Mouse (Mus musculus) heart, postnatal 0 days (tissue): ENCODE data around the gene Cald1. TPM values are rescaled to one million over a fixed set of nuclear protein-coding genes. Genes with fewer than 3 reads are reported as not detected.

Source experiments
- ATAC-seq: fragments of 200-750 bp; cut with Nextera tagmentation; 2 replicates; pipeline ENCODE4 v1.8.0; 2017; ENCODE audit warnings: low read depth, moderate number of reproducible peaks, moderate library complexity; ENCODE audit not compliant: insufficient read depth
- DNase-seq: peaks from one replicate; pipeline ENCODE4 v3.0.0-alpha.2; 2016; ENCODE audit warnings: low spot score
- H3K27ac ChIP-seq: fragments of 300-500 bp; sonication (generic); 2 replicates; pipeline ENCODE4 v1.5.1; 2014; ENCODE audit warnings: low read depth, mild to moderate bottlenecking
- H3K27me3 ChIP-seq: fragments of 300-500 bp; sonication (generic); 2 replicates; pipeline ENCODE4 v1.6.1; 2014; ENCODE audit warnings: low read length, mixed read lengths; ENCODE audit not compliant: control insufficient read depth, insufficient read depth
- H3K36me3 ChIP-seq: fragments of 300-500 bp; sonication (generic); replicated peaks from 2 replicates; pipeline ENCODE4 v1.6.1; 2014; ENCODE audit warnings: low read length, mixed read lengths; ENCODE audit not compliant: control insufficient read depth, insufficient read depth
- H3K4me1 ChIP-seq: fragments of 300-500 bp; sonication (generic); 2 replicates; pipeline ENCODE4 v1.6.1; 2014; ENCODE audit warnings: antibody characterized with exemption; ENCODE audit not compliant: control insufficient read depth, insufficient read depth
- H3K4me2 ChIP-seq: fragments of 300-500 bp; sonication (generic); 2 replicates; pipeline ENCODE4 v1.6.1; 2014; ENCODE audit warnings: low read depth, mild to moderate bottlenecking, low read length, moderate library complexity
- H3K4me3 ChIP-seq: fragments of 300-500 bp; sonication (generic); 2 replicates; pipeline ENCODE4 v1.5.1; 2014; ENCODE audit warnings: low read depth, low read length
- H3K9ac ChIP-seq: fragments of 300-500 bp; sonication (generic); replicated peaks from 2 replicates; pipeline ENCODE4 v1.6.1; 2014; ENCODE audit warnings: low read depth, low read length, mixed read lengths
- H3K9me3 ChIP-seq: fragments of 300-500 bp; sonication (generic); replicated peaks from 2 replicates; pipeline ENCODE4 v1.6.1; 2016; ENCODE audit warnings: low read length; ENCODE audit not compliant: control insufficient read depth
- CTCF ChIP-seq: IDR thresholded peaks from 2 replicates; pipeline ENCODE4 v1.5.1; 2016; ENCODE audit warnings: antibody characterized with exemption, control low read depth, low read depth
- EP300 ChIP-seq: IDR thresholded peaks from 2 replicates; pipeline ENCODE4 v1.6.1; 2016; ENCODE audit warnings: antibody characterized with exemption, low read depth
- WGBS: fragments of 180-500 bp; shearing (Covaris S2); extraction: QIAGEN DNeasy Blood & Tissue Kit; methylation state at CpG from one replicate; pipeline ENCODE4 v1.1.7; 2014; 5-methylcytosine and 5-hydroxymethylcytosine counted together
- polyA plus RNA-seq: library from polyadenylated mRNA; unstranded; fragments of >200 nt; fragmentation: Nextera tagmentation; extraction: Ambion mirVana; gene quantifications from 2 replicates; pipeline ENCODE4 v1.2.1, GENCODE M21; 2015
- total RNA-seq: library from RNA; depleted of rRNA; stranded (reverse); fragments of >200 nt; gene quantifications from 2 replicates; pipeline ENCODE4 v1.2.3, GENCODE M21; 2014; ENCODE audit warnings: low replicate concordance

The Cald1 gene
- total and polyA plus RNA-seq, 2 experiments from 2014 or later = 56.6 to 105 TPM

DNA sequence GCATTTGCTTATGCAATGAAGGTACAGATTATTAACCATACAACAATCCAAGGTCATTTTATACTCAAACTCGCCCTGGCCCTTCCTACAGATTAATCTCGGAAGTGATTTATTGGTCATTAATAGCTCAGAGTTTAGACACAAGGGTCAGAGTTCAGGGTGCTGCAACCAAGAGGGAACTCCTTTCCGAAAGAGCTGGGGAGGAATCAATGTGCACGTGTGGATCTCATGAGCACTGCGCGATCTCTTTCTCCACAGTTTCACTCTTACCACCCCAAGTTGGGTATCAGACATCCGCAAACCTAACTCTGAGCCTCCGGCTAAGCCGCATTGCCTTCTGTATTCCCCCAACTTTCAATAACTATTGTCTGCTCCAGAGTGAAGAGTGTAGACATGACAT, 41.9 kb downstream of the Cald1 start:
- TF ChIP-seq CTCF (no peak), EP300 (no peak)
- peaks cover 28% of the 10 kb centered on the region for H3K4me1 ChIP-seq
- H3K36me3 ChIP-seq = no peaks in the 10 kb centered on the region
- 90% methylated on average over 9 of the region's 9 CpGs for WGBS
- no peak overlapping the region for H3K4me3 ChIP-seq
- H3K27me3 ChIP-seq = no peaks in the 10 kb centered on the region
- no peaks in the 10 kb centered on the region for H3K9me3 ChIP-seq
- H3K4me2 ChIP-seq = no peak overlapping the region
- H3K27ac ChIP-seq = no peak overlapping the region
- ATAC-seq (no peak), DNase-seq (no peak)
- no peak overlapping the region for H3K9ac ChIP-seq

DNA sequence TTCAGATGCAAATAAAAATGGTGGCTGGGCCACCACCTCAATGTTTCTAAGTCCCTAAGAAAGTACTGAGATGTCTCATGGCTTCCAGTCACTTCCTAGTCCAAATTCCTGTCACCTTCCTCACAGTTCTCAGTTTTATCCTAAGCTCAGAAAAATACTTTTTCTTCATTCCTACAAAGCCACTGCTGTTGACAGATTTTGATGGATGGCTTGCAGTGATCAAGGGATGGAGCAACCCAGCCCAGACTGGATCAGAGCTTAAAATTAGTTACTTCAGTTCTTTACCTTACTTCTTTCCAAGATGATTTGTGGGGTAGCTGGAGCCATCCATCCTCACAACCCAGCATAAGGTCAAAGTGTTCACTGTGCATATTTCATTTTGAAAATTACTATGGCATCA, 42.8 kb downstream of the Cald1 start:
- no peaks in the 10 kb centered on the region for H3K36me3 ChIP-seq
- peaks cover 28% of the 10 kb centered on the region for H3K4me1 ChIP-seq
- H3K27ac ChIP-seq = no peak overlapping the region
- no peak overlapping the region for H3K9ac ChIP-seq
- DNase-seq = no peak
- ATAC-seq = no peak
- no peaks in the 10 kb centered on the region for H3K27me3 ChIP-seq
- no peak for TF ChIP-seq EP300
- no peak for TF ChIP-seq CTCF
- H3K9me3 ChIP-seq = no peaks in the 10 kb centered on the region
- no peak overlapping the region for H3K4me3 ChIP-seq
- H3K4me2 ChIP-seq = no peak overlapping the region

DNA sequence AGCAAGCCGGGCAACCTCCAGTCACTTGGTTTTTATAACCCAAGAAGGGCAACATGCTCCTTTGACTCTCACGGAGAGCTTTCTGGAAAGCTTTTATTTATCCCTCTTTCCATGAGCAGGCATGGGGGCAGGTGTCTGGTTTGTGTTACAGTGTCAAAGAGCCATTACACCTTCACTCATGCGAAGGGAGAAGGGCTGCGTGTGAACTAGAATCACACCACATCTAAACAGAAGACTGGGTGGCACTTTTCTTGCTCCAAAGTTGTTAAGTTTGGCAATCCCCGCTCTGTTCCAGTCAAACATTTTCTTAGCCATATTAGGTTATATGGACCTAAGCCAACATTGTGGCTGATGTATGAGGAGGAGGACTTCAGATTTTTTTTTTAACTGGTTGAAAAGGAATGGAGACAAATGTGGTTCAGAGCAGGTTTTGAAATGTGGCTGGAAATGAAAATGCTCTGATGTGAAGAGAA, 43.8 kb downstream of the Cald1 start:
- ATAC-seq (no peak), DNase-seq (no peak)
- 52% methylated on average over 5 of the region's 5 CpGs for WGBS
- 0 out of 2 replicates have a peak overlapping the region, but pooled peaks have one; percentile 44 for H3K27ac ChIP-seq
- H3K4me1 ChIP-seq = peaks cover 24% of the 10 kb centered on the region
- no peak overlapping the region for H3K4me3 ChIP-seq
- no peaks in the 10 kb centered on the region for H3K36me3 ChIP-seq
- no peaks in the 10 kb centered on the region for H3K27me3 ChIP-seq
- H3K9me3 ChIP-seq = no peaks in the 10 kb centered on the region
- no peak overlapping the region for H3K4me2 ChIP-seq
- no peak for TF ChIP-seq CTCF
- TF ChIP-seq EP300 = no peak
- no peak overlapping the region for H3K9ac ChIP-seq

DNA sequence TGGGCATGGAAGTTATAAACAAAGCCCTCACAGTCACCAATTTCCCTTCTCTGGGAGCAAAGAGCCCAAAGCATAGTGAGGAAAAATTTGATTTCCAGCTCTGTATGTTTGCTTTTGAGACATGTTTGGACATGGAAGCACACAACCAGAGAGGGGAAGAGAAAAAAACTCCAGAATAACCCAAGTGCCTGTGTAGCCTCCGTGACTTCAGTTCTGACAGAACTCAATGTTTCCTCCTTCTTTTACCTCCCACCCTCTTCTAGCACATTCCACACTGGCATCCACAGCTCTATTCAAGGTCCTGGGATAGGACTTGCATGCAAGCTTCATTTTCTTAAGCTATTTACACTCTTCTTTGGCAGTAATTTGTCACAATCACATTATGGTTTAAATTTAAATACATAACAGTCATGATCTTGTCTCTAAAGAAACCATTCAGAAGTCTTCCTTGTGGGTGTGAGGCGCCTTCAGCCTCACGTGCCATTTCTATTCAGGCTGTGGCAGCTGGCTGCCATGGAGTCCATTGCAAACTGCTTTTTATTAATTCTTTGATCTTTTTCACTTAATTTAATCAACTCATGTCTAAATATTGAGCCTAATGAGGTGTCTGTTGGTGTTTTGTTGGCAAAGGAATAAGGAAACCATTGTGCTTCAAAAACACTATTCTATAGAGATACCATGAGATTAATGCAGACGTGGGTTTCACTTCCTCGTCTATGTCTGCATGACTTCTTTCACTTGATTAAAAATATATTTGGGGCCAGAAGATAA, 49.9 kb downstream of the Cald1 start:
- WGBS = 79% methylated on average over 5 of the region's 5 CpGs
- Histone ChIP-seq H3K4me1 (no peaks in the 10 kb centered on the region), H3K27ac (no peak overlapping the region), H3K9ac (no peak overlapping the region), H3K36me3 (no peaks in the 10 kb centered on the region), H3K4me3 (no peak overlapping the region), H3K27me3 (no peaks in the 10 kb centered on the region), H3K9me3 (no peaks in the 10 kb centered on the region), H3K4me2 (no peak overlapping the region)
- no peak for DNase-seq
- ATAC-seq = no peak
- TF ChIP-seq EP300 (no peak), CTCF (no peak)

DNA sequence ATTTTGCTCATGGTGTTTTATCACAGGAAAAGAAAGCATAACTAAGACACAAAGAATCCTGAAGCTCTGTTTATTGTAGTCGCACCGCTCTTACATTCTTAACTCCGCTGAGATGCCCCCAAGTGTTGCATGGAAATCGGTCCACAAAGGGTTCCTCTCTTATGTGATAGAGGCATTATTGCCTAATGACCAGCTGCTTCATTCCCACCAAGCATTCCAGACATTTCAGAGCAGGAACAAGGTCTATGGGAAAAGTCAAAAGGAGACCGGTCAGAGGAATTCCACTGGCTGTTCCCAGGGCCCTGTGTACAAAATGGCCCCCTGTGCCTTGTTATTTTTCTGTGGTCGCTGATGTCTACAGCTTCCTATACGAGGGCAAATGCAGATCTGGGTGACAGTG, 53.0 kb downstream of the Cald1 start:
- ATAC-seq = no peak
- WGBS = 67% methylated on average over 7 of the region's 7 CpGs
- no peak for TF ChIP-seq EP300
- TF ChIP-seq CTCF = no peak
- Histone ChIP-seq H3K9me3 (no peaks in the 10 kb centered on the region), H3K27me3 (no peaks in the 10 kb centered on the region), H3K27ac (no peak overlapping the region), H3K4me1 (no peaks in the 10 kb centered on the region), H3K4me2 (no peak overlapping the region), H3K9ac (no peak overlapping the region), H3K36me3 (no peaks in the 10 kb centered on the region), H3K4me3 (no peak overlapping the region)
- peak; percentile 19 for DNase-seq

DNA sequence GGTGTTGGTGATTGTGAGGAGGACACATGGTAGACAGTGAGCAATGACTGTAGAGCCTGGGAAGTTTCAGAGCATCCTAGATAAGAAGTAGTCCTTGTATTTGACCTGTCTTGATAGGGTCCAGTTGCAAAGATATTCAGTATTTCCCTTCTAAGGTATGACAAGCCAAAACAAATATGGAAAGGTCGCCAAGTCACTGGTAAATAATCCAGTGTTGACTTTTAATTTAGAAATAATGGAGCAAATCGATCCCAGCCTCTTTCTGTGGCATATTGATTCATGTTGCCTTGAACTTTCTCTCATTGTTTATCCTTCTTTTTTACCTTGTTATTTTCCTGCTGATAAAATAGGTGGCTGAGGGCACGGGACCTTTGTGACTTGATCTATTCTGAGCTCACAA, 57.4 kb downstream of the Cald1 start:
- no peak for ATAC-seq
- Histone ChIP-seq H3K27ac (no peak overlapping the region), H3K9ac (no peak overlapping the region), H3K4me3 (no peak overlapping the region), H3K27me3 (no peaks in the 10 kb centered on the region), H3K4me1 (peaks cover 17% of the 10 kb centered on the region), H3K36me3 (no peaks in the 10 kb centered on the region), H3K4me2 (no peak overlapping the region), H3K9me3 (no peaks in the 10 kb centered on the region)
- WGBS = 60% methylated on average over 3 of the region's 3 CpGs
- no peak for DNase-seq
- TF ChIP-seq EP300 (no peak), CTCF (no peak)
